Mouse (Mus musculus): ENCODE results near the gene Il17rc. TPM values are rescaled to one million over a fixed set of nuclear protein-coding genes. Genes with fewer than 3 reads are reported as not detected.

The Il17rc gene
- polyA plus RNA-seq, 1 experiment from 2014 or later, result 4.4 TPM

- no peak overlapping the region for H3K27ac ChIP-seq (ENCODE audit: low read depth, low read length)
- no peaks in the 10 kb centered on the region for H3K36me3 ChIP-seq (ENCODE audit: control insufficient read depth, insufficient read depth, low read length)
- H3K27me3 ChIP-seq (replicated peaks; ENCODE audit: control insufficient read depth, insufficient read depth, low read length), result peaks cover 16% of the 10 kb centered on the region
- WGBS, result 57% methylated on average over 3 of the region's 3 CpGs
- no peak overlapping the region; the same call in 1 of the 2 replicates for H3K9ac ChIP-seq (ENCODE audit: low read depth, low read length)
- peaks cover 9% of the 10 kb centered on the region; the same call in 1 of the 2 replicates for H3K4me1 ChIP-seq (ENCODE audit: control insufficient read depth, insufficient read depth, low read depth, low read length)
- no peak for ATAC-seq
- H3K9me3 ChIP-seq (ENCODE audit: control insufficient read depth, low read length), result no peaks in the 10 kb centered on the region
- H3K4me3 ChIP-seq (ENCODE audit: low read length), result no peak overlapping the region
- H3K4me2 ChIP-seq (ENCODE audit: low read length), result no peak overlapping the region
Observed at GRCm38 (mm10) chr6:113468512-113468911, 2.7 kb upstream of the Il17rc start.

GRCm38 (mm10) chr6:113469021-113469420 is 2.2 kb upstream of the Il17rc start:
- WGBS, result 10% methylated on average over 9 of the region's 9 CpGs
- H3K4me3 ChIP-seq (ENCODE audit: low read length), result peak overlapping the region; percentile 38
- ATAC-seq, result peak; percentile 65
- H3K4me2 ChIP-seq (ENCODE audit: low read length), result peak overlapping the region; percentile 61
- no peaks in the 10 kb centered on the region for H3K36me3 ChIP-seq (ENCODE audit: control insufficient read depth, insufficient read depth, low read length)
- peaks cover 9% of the 10 kb centered on the region; the same call in 1 of the 2 replicates for H3K4me1 ChIP-seq (ENCODE audit: control insufficient read depth, insufficient read depth, low read depth, low read length)
- no peak overlapping the region for H3K27ac ChIP-seq (ENCODE audit: low read depth, low read length)
- H3K9me3 ChIP-seq (ENCODE audit: control insufficient read depth, low read length), result no peaks in the 10 kb centered on the region
- H3K9ac ChIP-seq (ENCODE audit: low read depth, low read length), result peak overlapping the region; percentile 45
- peaks cover 16% of the 10 kb centered on the region for H3K27me3 ChIP-seq (replicated peaks; ENCODE audit: control insufficient read depth, insufficient read depth, low read length)

GRCm38 (mm10) chr6:113469432-113469831 is 1.8 kb upstream of the Il17rc start:
- Histone ChIP-seq H3K27me3 (replicated peaks; ENCODE audit: control insufficient read depth, insufficient read depth, low read length) (peaks cover 16% of the 10 kb centered on the region), H3K36me3 (ENCODE audit: control insufficient read depth, insufficient read depth, low read length) (no peaks in the 10 kb centered on the region), H3K4me1 (ENCODE audit: control insufficient read depth, insufficient read depth, low read depth, low read length) (peaks cover 9% of the 10 kb centered on the region; the same call in 1 of the 2 replicates), H3K4me3 (ENCODE audit: low read length) (peak overlapping the region; percentile 38), H3K9me3 (ENCODE audit: control insufficient read depth, low read length) (no peaks in the 10 kb centered on the region), H3K4me2 (ENCODE audit: low read length) (peak overlapping the region; percentile 61), H3K9ac (ENCODE audit: low read depth, low read length) (peak overlapping the region; percentile 45), H3K27ac (ENCODE audit: low read depth, low read length) (no peak overlapping the region)
- peak; percentile 83 for ATAC-seq
- WGBS, result 1% methylated on average over 31 of the region's 31 CpGs

GRCm38 (mm10) chr6:113472061-113472460 is 834 bp downstream of the Il17rc start:
- peaks cover 16% of the 10 kb centered on the region for H3K27me3 ChIP-seq (replicated peaks; ENCODE audit: control insufficient read depth, insufficient read depth, low read length)
- H3K4me1 ChIP-seq (ENCODE audit: control insufficient read depth, insufficient read depth, low read depth, low read length), result peaks cover 9% of the 10 kb centered on the region; the same call in 1 of the 2 replicates
- no peak for ATAC-seq
- H3K9me3 ChIP-seq (ENCODE audit: control insufficient read depth, low read length), result no peaks in the 10 kb centered on the region
- no peak overlapping the region for H3K27ac ChIP-seq (ENCODE audit: low read depth, low read length)
- no peak overlapping the region for H3K9ac ChIP-seq (ENCODE audit: low read depth, low read length)
- no peak overlapping the region for H3K4me2 ChIP-seq (ENCODE audit: low read length)
- WGBS, result 67% methylated on average over 10 of the region's 10 CpGs
- H3K36me3 ChIP-seq (ENCODE audit: control insufficient read depth, insufficient read depth, low read length), result no peaks in the 10 kb centered on the region
- no peak overlapping the region for H3K4me3 ChIP-seq (ENCODE audit: low read length)

- WGBS, result 79% methylated on average over 2 of the region's 2 CpGs
Observed at GRCm38 (mm10) chr6:113473246-113473645, 2.0 kb downstream of the Il17rc start.

GRCm38 (mm10) chr6:113473715-113474114 is 2.5 kb downstream of the Il17rc start:
- H3K9ac ChIP-seq (ENCODE audit: low read depth, low read length), result no peak overlapping the region
- H3K27ac ChIP-seq (ENCODE audit: low read depth, low read length), result no peak overlapping the region
- no peak for ATAC-seq
- H3K4me3 ChIP-seq (ENCODE audit: low read length), result no peak overlapping the region
- no peak overlapping the region for H3K4me2 ChIP-seq (ENCODE audit: low read length)
- H3K27me3 ChIP-seq (replicated peaks; ENCODE audit: control insufficient read depth, insufficient read depth, low read length), result peaks cover 16% of the 10 kb centered on the region
- H3K9me3 ChIP-seq (ENCODE audit: control insufficient read depth, low read length), result no peaks in the 10 kb centered on the region
- peaks cover 9% of the 10 kb centered on the region; the same call in 1 of the 2 replicates for H3K4me1 ChIP-seq (ENCODE audit: control insufficient read depth, insufficient read depth, low read depth, low read length)
- 82% methylated on average over 6 of the region's 6 CpGs for WGBS
- no peaks in the 10 kb centered on the region for H3K36me3 ChIP-seq (ENCODE audit: control insufficient read depth, insufficient read depth, low read length)

More at GRCm38 (mm10) chr6:113473246-113473645, 2.0 kb downstream of the Il17rc start:
- Histone ChIP-seq H3K27me3 (replicated peaks; ENCODE audit: control insufficient read depth, insufficient read depth, low read length) (peaks cover 16% of the 10 kb centered on the region), H3K9me3 (ENCODE audit: control insufficient read depth, low read length) (no peaks in the 10 kb centered on the region), H3K9ac (ENCODE audit: low read depth, low read length) (no peak overlapping the region), H3K36me3 (ENCODE audit: control insufficient read depth, insufficient read depth, low read length) (no peaks in the 10 kb centered on the region), H3K4me3 (ENCODE audit: low read length) (no peak overlapping the region), H3K4me1 (ENCODE audit: control insufficient read depth, insufficient read depth, low read depth, low read length) (peaks cover 9% of the 10 kb centered on the region; the same call in 1 of the 2 replicates), H3K4me2 (ENCODE audit: low read length) (no peak overlapping the region), H3K27ac (ENCODE audit: low read depth, low read length) (no peak overlapping the region)
- no peak for ATAC-seq

- no peaks in the 10 kb centered on the region for H3K9me3 ChIP-seq (ENCODE audit: control insufficient read depth, low read length)
- H3K27me3 ChIP-seq (replicated peaks; ENCODE audit: control insufficient read depth, insufficient read depth, low read length), result no peaks in the 10 kb centered on the region
- H3K9ac ChIP-seq (ENCODE audit: low read depth, low read length), result no peak overlapping the region
- no peak for ATAC-seq
- H3K4me3 ChIP-seq (ENCODE audit: low read length), result no peak overlapping the region
- no peak overlapping the region for H3K4me2 ChIP-seq (ENCODE audit: low read length)
- WGBS, result 41% methylated on average over 7 of the region's 7 CpGs
- peaks cover 2% of the 10 kb centered on the region for H3K4me1 ChIP-seq (ENCODE audit: control insufficient read depth, insufficient read depth, low read depth, low read length)
- no peak overlapping the region for H3K27ac ChIP-seq (ENCODE audit: low read depth, low read length)
- H3K36me3 ChIP-seq (ENCODE audit: control insufficient read depth, insufficient read depth, low read length), result no peaks in the 10 kb centered on the region
Observed at GRCm38 (mm10) chr6:113477353-113477752, 6.1 kb downstream of the Il17rc start.

- no peak for ATAC-seq
- no peak overlapping the region for H3K4me3 ChIP-seq (ENCODE audit: low read length)
- WGBS, result 77% methylated on average over 10 of the region's 10 CpGs
Observed at GRCm38 (mm10) chr6:113478906-113479305, 7.7 kb downstream of the Il17rc start.

GRCm38 (mm10) chr6:113480555-113481373 is 9.5 kb downstream of the Il17rc start:
- Histone ChIP-seq H3K4me2 (ENCODE audit: low read length) (no peak overlapping the region), H3K9me3 (ENCODE audit: control insufficient read depth, low read length) (no peaks in the 10 kb centered on the region), H3K4me3 (ENCODE audit: low read length) (no peak overlapping the region), H3K9ac (ENCODE audit: low read depth, low read length) (no peak overlapping the region), H3K36me3 (ENCODE audit: control insufficient read depth, insufficient read depth, low read length) (no peaks in the 10 kb centered on the region), H3K4me1 (ENCODE audit: control insufficient read depth, insufficient read depth, low read depth, low read length) (peaks cover 23% of the 10 kb centered on the region), H3K27ac (ENCODE audit: low read depth, low read length) (no peak overlapping the region), H3K27me3 (replicated peaks; ENCODE audit: control insufficient read depth, insufficient read depth, low read length) (no peaks in the 10 kb centered on the region)
- WGBS, result 68% methylated on average over 18 of the region's 18 CpGs
- ATAC-seq, result no peak

More at GRCm38 (mm10) chr6:113478906-113479305, 7.7 kb downstream of the Il17rc start:
- H3K9ac ChIP-seq (ENCODE audit: low read depth, low read length), result no peak overlapping the region
- no peak overlapping the region for H3K4me2 ChIP-seq (ENCODE audit: low read length)
- no peak overlapping the region for H3K27ac ChIP-seq (ENCODE audit: low read depth, low read length)
- no peaks in the 10 kb centered on the region for H3K36me3 ChIP-seq (ENCODE audit: control insufficient read depth, insufficient read depth, low read length)
- H3K27me3 ChIP-seq (replicated peaks; ENCODE audit: control insufficient read depth, insufficient read depth, low read length), result no peaks in the 10 kb centered on the region
- H3K4me1 ChIP-seq (ENCODE audit: control insufficient read depth, insufficient read depth, low read depth, low read length), result peaks cover 4% of the 10 kb centered on the region
- no peaks in the 10 kb centered on the region for H3K9me3 ChIP-seq (ENCODE audit: control insufficient read depth, low read length)

Data from hindbrain, embryonic 16.5 days (tissue).